Mouse (Mus musculus): Measurements from ENCODE around the gene Dhx16. TPM values are rescaled to one million over a fixed set of nuclear protein-coding genes. Genes with fewer than 3 reads are reported as not detected.
"Not testable (repeated sequence)": the region's sequence is repeated elsewhere in the genome, so short reads cannot be mapped to it uniquely, and the experiment has no call there.

The Dhx16 gene
- total RNA-seq, 1 experiment from 2014 or later: 40.2 TPM

DNA sequence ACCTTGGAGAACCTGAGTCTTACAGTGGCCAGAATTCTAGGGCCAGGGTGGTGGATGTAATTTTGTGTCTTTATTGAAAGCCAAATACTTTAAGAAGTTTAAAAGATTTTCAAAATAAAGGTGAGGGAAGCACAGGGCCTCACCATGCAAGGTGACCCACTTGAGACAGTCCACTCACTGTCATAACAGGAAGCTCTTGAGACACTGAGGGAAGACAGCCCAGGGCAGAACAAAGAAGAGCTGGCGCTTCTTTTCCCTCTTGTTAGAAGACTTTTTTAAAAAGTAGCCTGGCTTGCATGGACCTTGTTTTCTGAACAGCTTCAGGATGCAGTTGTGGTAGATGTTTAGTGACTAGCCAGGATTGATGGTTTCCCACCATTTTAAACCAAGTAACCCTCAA lies 40.8 kb downstream of the Dhx16 start:
- no peak for DNase-seq

DNA sequence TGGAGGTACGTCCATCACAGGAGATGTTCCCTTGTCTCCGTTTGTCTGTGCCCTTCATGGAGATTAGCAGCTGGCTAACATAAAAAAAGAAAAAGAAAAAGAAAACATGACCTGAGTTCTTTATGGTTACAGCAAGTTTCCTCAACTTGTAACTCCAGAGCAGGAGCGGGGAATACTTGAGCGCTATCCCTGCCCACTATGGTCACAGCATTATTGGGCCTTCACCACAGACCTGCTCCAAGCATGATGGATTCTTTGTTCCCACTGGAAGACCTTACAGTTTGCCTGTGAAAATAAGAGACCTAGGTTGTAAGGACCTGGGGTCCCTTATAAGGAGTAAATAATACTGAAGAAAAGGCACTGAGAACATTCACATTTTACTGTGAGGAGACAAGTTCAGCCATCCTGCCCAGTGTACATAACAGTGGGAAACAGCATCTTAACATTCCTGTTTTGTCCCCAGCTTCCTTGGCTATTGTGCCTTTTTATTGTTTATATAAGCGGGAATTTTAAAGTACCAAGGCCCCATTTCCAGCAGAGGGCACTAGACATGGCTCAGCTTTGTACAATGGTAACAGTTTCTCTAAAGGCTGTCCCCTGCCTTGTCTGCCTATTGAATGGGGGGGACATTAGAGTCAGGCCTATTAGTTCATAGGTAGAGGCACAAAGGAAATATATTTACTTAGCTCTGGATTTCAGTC lies 41.4 kb downstream of the Dhx16 start:
- peak; percentile 49 for DNase-seq

DNA sequence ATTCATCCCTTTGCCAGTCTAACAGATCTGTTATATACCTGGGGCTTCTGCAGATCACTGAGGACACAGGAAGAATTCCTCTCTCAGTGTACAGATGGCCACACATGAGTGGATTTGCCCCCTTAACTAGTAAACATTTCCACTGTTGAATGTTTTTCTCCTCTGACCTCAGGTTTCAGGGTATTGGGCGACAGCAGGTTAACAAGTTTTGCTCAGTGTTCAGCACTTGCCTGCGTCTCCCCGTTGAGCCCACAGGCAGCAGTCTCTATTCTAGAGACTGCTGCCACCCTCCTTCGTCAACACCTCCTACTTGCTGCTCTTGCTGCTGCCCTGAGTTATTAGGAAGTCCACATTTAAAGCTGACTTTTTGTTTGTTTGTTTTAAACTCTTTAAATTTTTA lies 42.1 kb downstream of the Dhx16 start:
- no peak for DNase-seq

DNA sequence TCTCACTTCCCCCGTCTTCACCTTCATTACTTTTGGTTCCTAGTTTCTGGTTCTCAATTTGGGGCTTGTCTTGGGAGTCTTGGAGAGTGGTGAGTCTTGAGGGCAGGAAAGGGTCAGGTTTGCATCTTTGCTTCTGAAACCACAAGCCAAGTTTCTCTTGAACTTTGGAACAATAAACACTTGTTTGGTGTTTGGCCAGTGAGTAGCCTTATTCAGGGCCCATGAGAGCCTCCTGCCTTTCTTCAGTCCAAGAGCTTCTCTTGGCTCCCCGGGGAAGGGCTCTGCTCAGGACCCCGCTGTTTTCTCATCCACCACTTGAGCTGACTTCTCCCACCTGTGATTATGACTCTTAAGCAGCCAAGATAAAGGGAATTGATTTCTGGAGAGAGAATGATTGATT lies 42.9 kb downstream of the Dhx16 start:
- DNase-seq: no peak

DNA sequence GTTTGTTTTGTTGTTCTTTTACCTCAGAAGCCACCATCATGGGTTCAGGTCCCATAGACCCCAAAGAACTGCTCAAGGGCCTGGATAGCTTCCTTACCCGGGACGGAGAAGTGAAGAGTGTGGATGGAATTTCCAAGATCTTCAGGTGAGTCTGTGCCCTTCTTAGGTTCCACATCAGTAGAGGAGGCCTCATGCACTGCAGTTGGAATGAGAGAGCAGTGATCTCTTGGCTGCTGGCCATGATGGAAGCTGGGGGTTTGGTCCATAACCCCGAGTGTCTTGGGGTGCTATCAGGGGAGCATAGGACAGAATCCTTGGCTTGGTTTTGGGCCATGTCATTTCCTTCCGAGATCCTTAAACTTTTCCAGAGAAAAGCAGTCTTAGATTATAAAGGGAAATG lies 43.7 kb downstream of the Dhx16 start:
- DNase-seq: peak; percentile 6

DNA sequence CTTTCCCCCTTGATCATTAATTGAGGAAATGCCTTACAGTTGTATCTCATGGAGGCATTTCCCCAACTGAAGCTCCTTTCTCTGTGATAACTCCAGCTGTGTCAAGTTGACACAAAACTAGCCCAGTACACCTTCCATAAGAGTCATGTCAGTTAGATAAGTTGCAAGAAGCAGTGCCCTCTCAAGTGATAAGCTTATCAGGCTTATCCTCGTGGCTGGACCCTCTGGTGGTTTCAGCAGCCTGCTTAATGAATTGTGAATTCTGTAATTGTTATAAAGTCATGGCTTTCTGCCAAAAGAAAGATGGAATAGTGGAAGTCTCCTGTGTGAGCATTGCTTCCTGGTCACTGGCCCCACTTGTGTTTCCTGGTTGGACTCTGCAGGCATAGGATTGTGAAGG lies 47.9 kb downstream of the Dhx16 start:
- DNase-seq: no peak

DNA sequence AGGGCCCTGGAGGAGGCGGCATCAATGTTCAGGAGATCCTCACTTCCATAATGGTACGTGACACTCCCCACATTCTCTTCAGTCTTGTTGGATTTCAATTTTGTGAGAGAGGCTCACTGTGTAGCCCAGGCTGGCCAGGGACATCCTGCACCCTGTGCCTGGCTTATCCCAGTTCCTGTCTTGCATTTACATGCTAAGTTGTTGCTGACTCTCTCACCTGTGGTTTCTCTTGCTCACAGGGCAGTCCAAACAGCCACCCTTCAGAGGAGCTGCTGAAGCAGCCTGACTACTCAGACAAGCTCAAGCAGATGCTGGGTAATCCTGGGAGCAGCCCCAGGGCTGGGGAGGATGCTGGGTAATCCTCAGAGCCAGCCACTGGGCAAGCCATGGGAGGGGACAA lies 49.9 kb downstream of the Dhx16 start:
- no peak for DNase-seq

DNA sequence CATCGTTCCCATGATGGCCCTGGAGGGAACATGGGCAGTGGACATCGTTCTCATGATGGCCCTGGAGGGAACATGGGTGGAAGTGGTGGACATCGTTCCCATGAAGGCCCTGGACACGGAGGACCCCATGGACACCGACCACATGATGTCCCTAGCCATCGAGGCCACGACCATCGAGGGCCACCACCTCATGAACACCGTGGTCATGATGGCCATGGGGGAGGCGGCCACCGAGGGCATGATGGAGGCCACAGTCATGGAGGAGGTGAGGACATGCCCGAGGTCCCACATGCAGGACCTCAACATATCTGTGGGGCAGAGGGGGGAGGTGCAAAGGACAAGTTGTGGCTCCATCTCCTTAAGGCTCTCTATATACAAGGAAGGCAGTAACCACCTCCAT lies 51.0 kb downstream of the Dhx16 start:
- DNase-seq: no peak

DNA sequence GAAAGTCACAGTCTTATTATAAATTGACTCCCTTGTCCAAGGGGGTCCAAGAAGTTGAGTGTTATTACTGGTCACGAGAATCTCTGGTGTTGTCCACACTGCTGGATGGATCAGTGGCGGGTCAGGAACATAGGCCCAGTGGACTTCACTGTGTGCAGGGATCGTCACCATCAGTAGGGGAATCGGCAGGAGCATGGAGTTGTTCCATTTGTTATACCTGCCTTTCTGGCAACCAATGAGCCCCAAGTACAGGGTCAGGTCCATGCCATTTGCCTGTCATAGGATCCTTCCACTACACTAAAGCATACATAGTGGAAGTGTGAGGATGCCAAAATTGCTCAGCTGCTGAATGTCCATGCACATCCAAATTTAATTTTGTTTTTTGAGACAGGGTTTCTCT lies 53.0 kb downstream of the Dhx16 start:
- DNase-seq: no peak

DNA sequence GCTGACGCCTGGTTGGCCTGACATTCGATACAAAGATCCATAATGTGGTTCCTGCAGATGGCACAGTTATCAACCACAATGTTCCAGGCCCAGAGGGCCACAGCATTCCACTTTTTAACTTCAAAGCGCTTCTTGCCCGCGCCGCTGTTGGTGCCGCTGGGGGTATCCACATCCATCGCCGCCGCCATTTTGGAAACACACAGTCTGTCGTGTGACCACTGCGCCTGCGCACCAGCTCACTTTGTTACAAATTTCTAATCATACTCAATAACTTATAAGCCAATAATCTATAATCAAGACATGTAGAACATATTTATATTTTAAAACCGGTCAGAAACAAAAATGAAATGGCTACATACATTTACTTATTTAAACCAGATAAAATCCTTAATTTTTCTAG lies 56.1 kb downstream of the Dhx16 start:
- DNase-seq: not testable (repeated sequence)

DNA sequence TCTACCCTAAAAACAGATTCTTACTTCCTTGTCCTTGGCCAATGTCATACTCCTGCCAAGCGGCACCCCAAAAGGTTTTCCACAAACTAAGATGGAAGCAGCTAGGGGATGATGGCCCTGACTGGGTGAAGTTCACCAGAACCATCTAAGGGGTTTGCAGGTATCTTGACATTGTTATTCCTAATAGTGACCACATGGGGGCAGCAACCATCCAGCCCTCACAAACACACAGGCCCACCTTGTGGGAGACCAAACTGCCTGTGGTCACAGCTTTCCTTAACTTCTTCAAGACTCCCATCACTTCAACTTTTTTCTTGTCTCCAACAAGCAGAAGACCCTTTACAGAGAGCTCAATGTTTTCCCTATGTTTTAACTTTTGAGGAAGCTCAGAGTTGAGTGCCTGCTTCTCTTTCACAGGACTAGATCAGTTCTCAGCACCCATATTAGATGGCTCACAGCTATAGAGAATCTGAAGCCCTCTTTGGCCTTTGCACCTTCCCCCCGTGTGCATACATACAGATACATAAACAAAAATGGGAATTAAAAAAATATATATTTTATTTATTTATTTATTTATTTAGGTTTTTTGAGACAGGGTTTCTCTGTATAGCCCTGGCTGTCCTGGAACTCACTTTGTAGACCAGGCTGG lies 58.2 kb downstream of the Dhx16 start:
- DNase-seq: peak; percentile 60

DNA sequence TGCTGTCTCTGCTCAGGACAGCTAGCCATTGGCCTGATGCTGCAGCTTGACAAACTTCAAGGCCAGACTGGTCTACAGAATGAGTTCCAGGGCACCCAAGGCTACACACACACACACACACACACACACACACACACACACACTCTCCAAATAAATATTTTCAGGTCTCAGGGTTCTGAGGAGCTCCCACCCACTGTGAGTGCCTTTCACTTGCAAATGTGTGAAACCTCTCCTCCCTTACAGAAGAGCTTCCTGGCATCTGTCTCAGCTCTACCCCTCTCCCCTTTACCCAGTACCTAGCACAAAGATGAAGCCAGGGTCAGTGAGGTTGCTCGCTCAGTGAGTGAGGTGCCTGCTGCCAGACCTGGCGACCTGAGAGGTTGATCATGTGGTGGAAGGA lies 59.5 kb downstream of the Dhx16 start:
- DNase-seq: no peak

DNA sequence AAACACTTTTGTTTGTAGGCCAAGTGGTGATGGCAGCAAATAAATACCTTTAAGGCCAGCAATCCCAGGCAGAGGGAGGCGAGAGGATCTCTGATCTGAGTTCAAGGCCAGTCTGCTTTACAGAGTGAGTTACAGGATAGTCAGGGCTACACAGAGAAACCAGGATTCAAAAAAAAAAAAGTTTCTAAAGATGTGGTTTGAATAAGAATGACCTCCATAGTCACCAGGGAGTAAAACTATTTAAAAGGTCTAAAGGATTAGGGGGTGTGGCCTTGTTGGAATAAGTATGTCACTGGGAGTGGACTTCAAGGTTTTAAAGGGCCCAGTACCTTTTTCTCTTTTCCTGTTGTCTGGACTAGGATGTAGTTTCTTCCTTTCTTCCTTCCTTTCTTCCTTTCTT lies 60.3 kb downstream of the Dhx16 start:
- no peak for DNase-seq

Small RNA genes within 50 kb of the gene (microRNA-seq; reads per million reads assigned to microRNA genes)
- gene Gm28033 (0.43 to 1.1 reads per million in 2 experiments), gene Mir1894 (0 to 0.38 reads per million in 2 experiments)

Other genes starting within 250 kb of the Dhx16 start
- not detected in 2 replicates for gene Mucl3, start 236.1 kb upstream of the Dhx16 start, total RNA-seq (2021)
- gene Vars2, start 212.2 kb upstream of the Dhx16 start, total RNA-seq (2021): 49.6 and 52.0 TPM in 2 replicates
- gene Gtf2h4, start 206.1 kb upstream of the Dhx16 start, total RNA-seq (2021): 24.3 and 24.7 TPM in 2 replicates
- 36.3 and 36.4 TPM in 2 replicates for gene Ddr1, start 175.2 kb upstream of the Dhx16 start, total RNA-seq (2021)
- gene Ier3, start 58.1 kb upstream of the Dhx16 start, total RNA-seq (2021): 12.7 and 26.3 TPM in 2 replicates
- 52.4 and 59.5 TPM in 2 replicates for gene Flot1, start 56.6 kb upstream of the Dhx16 start, total RNA-seq (2021)
- 285 and 320 TPM in 2 replicates for gene Tubb5, start 41.5 kb upstream of the Dhx16 start, total RNA-seq (2021)
- gene Mdc1, start 38.3 kb upstream of the Dhx16 start, total RNA-seq (2021): 20.6 and 21.9 TPM in 2 replicates
- 10.6 and 15.9 TPM in 2 replicates for gene Nrm, start 18.5 kb upstream of the Dhx16 start, total RNA-seq (2021)
- 29.5 and 44.4 TPM in 2 replicates for gene Ppp1r18, start 14.2 kb upstream of the Dhx16 start, total RNA-seq (2021)
- 73.6 and 79.5 TPM in 2 replicates for gene 2310061I04Rik, start 17.6 kb downstream of the Dhx16 start, total RNA-seq (2021)
- gene Atat1, start 30.3 kb downstream of the Dhx16 start, total RNA-seq (2021): 29.0 and 31.5 TPM in 2 replicates
- 108 and 114 TPM in 2 replicates for gene Mrps18b, start 36.6 kb downstream of the Dhx16 start, total RNA-seq (2021)
- gene Ppp1r10, start 36.6 kb downstream of the Dhx16 start, total RNA-seq (2021): 91.4 and 97.7 TPM in 2 replicates
- 92.5 and 100 TPM in 2 replicates for gene Abcf1, start 89.9 kb downstream of the Dhx16 start, total RNA-seq (2021)
- gene Gnl1, start 100.0 kb downstream of the Dhx16 start, total RNA-seq (2021): 42.7 and 48.7 TPM in 2 replicates
- 24.3 and 24.7 TPM in 2 replicates for gene Prr3, start 100.4 kb downstream of the Dhx16 start, total RNA-seq (2021)
- gene H2-T24, start 140.7 kb downstream of the Dhx16 start, total RNA-seq (2021): 4.6 and 8.2 TPM in 2 replicates
- gene H2-T23, start 153.0 kb downstream of the Dhx16 start, total RNA-seq (2021): 44.2 and 52.7 TPM in 2 replicates
- gene H2-T22, start 162.9 kb downstream of the Dhx16 start, total RNA-seq (2021): 23.3 and 27.6 TPM in 2 replicates
- not detected in 2 replicates for gene Gm6034, start 163.1 kb downstream of the Dhx16 start, total RNA-seq (2021)
- gene Gm11127, start 178.6 kb downstream of the Dhx16 start, total RNA-seq (2021): 2.2 and 3.0 TPM in 2 replicates
- 0.26 and 0.34 TPM in 2 replicates for gene Gm19684, start 241.9 kb downstream of the Dhx16 start, total RNA-seq (2021)
- gene Gm7030, start 249.6 kb downstream of the Dhx16 start, total RNA-seq (2021): not detected in 2 replicates